Mouse (Mus musculus): ENCODE data around the gene Fgf2. TPM values are rescaled to one million over a fixed set of nuclear protein-coding genes. Genes with fewer than 3 reads are reported as not detected.

The Fgf2 gene
- polyA plus RNA-seq, 1 experiment from 2014 or later = 0.35 TPM

- Histone ChIP-seq H3K9me3 (replicated peaks) (no peaks in the 10 kb centered on the region), H3K4me3 (no peak overlapping the region), H3K27me3 (ENCODE audit: low read depth, poor library complexity, severe bottlenecking) (no peaks in the 10 kb centered on the region), H3K36me3 (peaks cover 80% of the 10 kb centered on the region), H3K4me1 (no peaks in the 10 kb centered on the region), H3K27ac (replicated peaks) (no peak overlapping the region)
- no peak for DNase-seq (ENCODE audit: low spot score)
Measured at GRCm38 (mm10) chr3:37430359-37430758, 82.2 kb downstream of the Fgf2 start.

- peaks cover 75% of the 10 kb centered on the region for H3K36me3 ChIP-seq
- H3K27me3 ChIP-seq (ENCODE audit: low read depth, poor library complexity, severe bottlenecking) = no peaks in the 10 kb centered on the region
- DNase-seq (ENCODE audit: low spot score) = no peak
- H3K4me3 ChIP-seq = no peak overlapping the region
- no peaks in the 10 kb centered on the region for H3K4me1 ChIP-seq
- H3K9me3 ChIP-seq (replicated peaks) = no peaks in the 10 kb centered on the region
- H3K27ac ChIP-seq (replicated peaks) = no peak overlapping the region
- 97% methylated on average over 1 of the region's 1 CpGs for WGBS
Measured at GRCm38 (mm10) chr3:37439770-37440169, 91.6 kb downstream of the Fgf2 start.

DNA sequence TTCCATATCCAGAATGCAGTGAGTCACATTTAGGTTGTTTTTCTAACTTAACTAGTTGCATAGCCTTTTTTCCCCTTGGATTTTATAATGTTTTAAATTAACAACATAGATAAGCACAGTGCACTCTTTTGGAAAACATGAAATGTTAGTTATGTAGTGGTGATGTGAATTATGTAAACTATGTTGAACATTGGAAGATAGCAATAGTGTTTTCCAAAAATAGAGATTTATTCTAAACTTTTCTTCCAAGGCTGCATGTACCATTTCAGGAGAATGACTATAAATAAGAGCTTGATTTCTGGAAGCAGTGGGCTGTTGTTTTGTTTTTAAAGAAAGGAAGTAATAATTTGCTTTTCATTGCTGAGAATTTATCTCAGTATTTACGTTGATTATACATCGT, 95.3 kb downstream of the Fgf2 start:
- Histone ChIP-seq H3K27me3 (ENCODE audit: low read depth, poor library complexity, severe bottlenecking) (no peaks in the 10 kb centered on the region), H3K36me3 (peaks cover 45% of the 10 kb centered on the region), H3K9me3 (replicated peaks) (no peaks in the 10 kb centered on the region), H3K27ac (replicated peaks) (no peak overlapping the region), H3K4me3 (no peak overlapping the region), H3K4me1 (no peaks in the 10 kb centered on the region)
- no peak for DNase-seq (ENCODE audit: low spot score)
- WGBS = 95% methylated on average over 2 of the region's 2 CpGs

DNA sequence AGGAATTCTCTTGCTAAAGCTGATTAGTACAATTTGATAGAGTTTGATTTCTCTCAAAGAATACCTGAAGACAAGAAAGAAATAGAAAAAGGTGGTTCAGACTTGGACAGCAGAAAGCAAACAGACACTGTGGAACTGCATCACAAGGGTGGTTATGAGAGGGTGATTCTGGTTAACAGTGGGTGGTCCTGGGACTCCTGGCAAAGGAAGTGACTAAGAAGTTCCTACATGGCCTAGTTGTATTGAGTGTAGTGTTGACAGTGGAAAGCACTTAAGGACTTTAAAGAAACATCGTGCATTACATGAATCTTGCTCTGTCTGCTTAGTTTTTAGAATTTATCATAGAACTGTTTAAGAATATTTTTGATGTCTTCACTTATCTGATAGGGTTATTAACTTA, 107.8 kb downstream of the Fgf2 start:
- H3K4me3 ChIP-seq = no peak overlapping the region
- no peaks in the 10 kb centered on the region for H3K4me1 ChIP-seq
- no peaks in the 10 kb centered on the region for H3K9me3 ChIP-seq (replicated peaks)
- H3K36me3 ChIP-seq = peaks cover 23% of the 10 kb centered on the region
- WGBS = 88% methylated on average over 1 of the region's 1 CpGs
- no peak overlapping the region for H3K27ac ChIP-seq (replicated peaks)
- no peaks in the 10 kb centered on the region for H3K27me3 ChIP-seq (ENCODE audit: low read depth, poor library complexity, severe bottlenecking)
- no peak for DNase-seq (ENCODE audit: low spot score)

Other genes with a start within 250 kb of the Fgf2 start
- gene Il2, start 222.4 kb upstream of the Fgf2 start, polyA plus RNA-seq (2016; fragmentation: Nextera tagmentation; extraction: Ambion mirVana) = 0.17 and 0.20 TPM in 2 replicates
- gene Il21, start 115.7 kb upstream of the Fgf2 start, polyA plus RNA-seq (2016; fragmentation: Nextera tagmentation; extraction: Ambion mirVana) = not detected in 2 replicates
- gene Bbs12, start 35.8 kb upstream of the Fgf2 start, polyA plus RNA-seq (2016; fragmentation: Nextera tagmentation; extraction: Ambion mirVana) = 8.8 and 9.1 TPM in 2 replicates
- 1.7 and 2.7 TPM in 2 replicates for gene Cetn4, start 35.6 kb upstream of the Fgf2 start, polyA plus RNA-seq (2016; fragmentation: Nextera tagmentation; extraction: Ambion mirVana)
- gene Spata5, start 71.5 kb downstream of the Fgf2 start, polyA plus RNA-seq (2016; fragmentation: Nextera tagmentation; extraction: Ambion mirVana) = 40.1 and 48.9 TPM in 2 replicates
- gene Nudt6, start 71.9 kb downstream of the Fgf2 start, polyA plus RNA-seq (2016; fragmentation: Nextera tagmentation; extraction: Ambion mirVana) = 3.8 and 5.0 TPM in 2 replicates